Mouse (Mus musculus) MEL (cell line): ENCODE measurements at regions not wholly inside any gene's neighbourhood (a gene's known extent, or its start where the extent isn't known, plus 50 kb on each side); places are given as distances from the start of the nearest gene placed in this dataset.

ENCODE experiments used
- CTCF ChIP-seq, 3 experiments: IDR thresholded peaks in 2 of 3; conservative IDR thresholded peaks in 1 of 3; 2 replicates each; pipeline ENCODE4 v1.5.1; 2011 to 2012; ENCODE audit warnings: low read length in 3 of 3, low read depth in 2 of 3, mild to moderate bottlenecking in 2 of 3, improper control_type of control experiment in 1 of 3, inconsistent platforms in 1 of 3, mixed read lengths in 1 of 3, moderate library complexity in 1 of 3; ENCODE audit not compliant: control insufficient read depth in 1 of 3, insufficient read depth in 1 of 3, poor library complexity in 1 of 3, severe bottlenecking in 1 of 3
- HCFC1 ChIP-seq: IDR thresholded peaks from 2 replicates; pipeline ENCODE4 v1.6.1; 2012; ENCODE audit warnings: low read depth, mild to moderate bottlenecking, inconsistent platforms, low read length, improper control_type of control experiment, moderate library complexity
- POLR2A ChIP-seq, 2 experiments: IDR thresholded peaks; 2 replicates each; pipeline ENCODE4 v1.6.1; 2011 to 2012; ENCODE audit warnings: low read length in 2 of 2, mild to moderate bottlenecking in 2 of 2, control low read depth in 1 of 2, improper control_type of control experiment in 1 of 2, low read depth in 1 of 2, moderate library complexity in 1 of 2; ENCODE audit not compliant: control insufficient read depth in 1 of 2, insufficient read depth in 1 of 2, poor library complexity in 1 of 2
- TAL1 ChIP-seq: IDR thresholded peaks from 2 replicates; pipeline ENCODE4 v1.6.1; 2012; ENCODE audit warnings: mild to moderate bottlenecking, inconsistent platforms, low read length, moderate library complexity, mixed read lengths
- ZNF384 ChIP-seq: IDR thresholded peaks from 2 replicates; pipeline ENCODE4 v1.6.1; 2012; ENCODE audit warnings: low read depth, mild to moderate bottlenecking, inconsistent platforms, low read length, improper control_type of control experiment

- no peak for TF ChIP-seq CTCF (IDR thresholded peaks at IDR 0.05 in 2 of 3, conservative IDR thresholded peaks at IDR 0.05 in 1 of 3; ENCODE audit: control insufficient read depth in 1 of 3, insufficient read depth in 1 of 3, low read depth in 2 of 3, low read length in 3 of 3, poor library complexity in 1 of 3, severe bottlenecking in 1 of 3)
- TF ChIP-seq TAL1: no peak
- no peak for TF ChIP-seq POLR2A (IDR thresholded peaks at IDR 0.05; ENCODE audit: control insufficient read depth in 1 of 2, insufficient read depth in 1 of 2, low read depth in 1 of 2, low read length in 2 of 2, poor library complexity in 1 of 2)
- no peak for TF ChIP-seq HCFC1
- TF ChIP-seq ZNF384: no peak
These were observed 60.2 kb upstream of the Rbms3 start for GRCm38 (mm10) chr9:117689946-117690345.
